Mouse (Mus musculus) testis, adult 2 months (tissue): ENCODE results near the gene Usp4.

Source experiments
- CTCF ChIP-seq: fragments of 200-500 bp; IDR thresholded peaks from 2 replicates; pipeline ENCODE4 v1.5.1; 2012; ENCODE audit warnings: low read depth, mild to moderate bottlenecking, inconsistent platforms, low read length, moderate library complexity; ENCODE audit not compliant: control insufficient read depth, insufficient read depth, insufficient replicate concordance
- POLR2A ChIP-seq: fragments of 200-500 bp; IDR thresholded peaks from 2 replicates; pipeline ENCODE4 v1.6.1; 2012; ENCODE audit warnings: low read depth, mild to moderate bottlenecking, inconsistent platforms, low read length, moderate library complexity; ENCODE audit not compliant: control insufficient read depth

GRCm38 (mm10) chr9:108388601-108389000 lies 40.9 kb downstream of the Usp4 start:
- TF ChIP-seq POLR2A (no peak), CTCF (no peak)
